Mouse (Mus musculus): ENCODE data around the gene Rergl.

GRCm38 (mm10) chr6:139461094-139461493 lies 40.7 kb downstream of the Rergl start:
- TF ChIP-seq CTCF (IDR thresholded peaks at IDR 0.05; ENCODE audit: control insufficient read depth, insufficient read depth, insufficient replicate concordance, low read depth, low read length) (no peak), POLR2A (IDR thresholded peaks at IDR 0.05; ENCODE audit: control insufficient read depth, low read depth, low read length) (no peak)
